Mouse (Mus musculus): ENCODE data around the gene 4430402I18Rik.
A peak's percentile ranks its signal among the peaks of the same experiment; 100 is the strongest.

4430402I18Rik gene

GRCm38 (mm10) chr19:28902111-28902510 is 65.5 kb downstream of the 4430402I18Rik start:
- no peak for DNase-seq (ENCODE audit: low read depth, low spot score)

GRCm38 (mm10) chr19:28900771-28901170 is 66.8 kb downstream of the 4430402I18Rik start:
- no peak for DNase-seq (ENCODE audit: low read depth, low spot score)

- no peak for DNase-seq (ENCODE audit: low read depth, low spot score)
Measured at GRCm38 (mm10) chr19:28897497-28897896, 70.1 kb downstream of the 4430402I18Rik start.

- DNase-seq (ENCODE audit: low read depth, low spot score) = no peak
Measured at GRCm38 (mm10) chr19:28896639-28897038, 71.0 kb downstream of the 4430402I18Rik start.

GRCm38 (mm10) chr19:28891864-28892263 is 75.7 kb downstream of the 4430402I18Rik start:
- no peak for DNase-seq (ENCODE audit: low read depth, low spot score)

GRCm38 (mm10) chr19:28891238-28891637 is 76.4 kb downstream of the 4430402I18Rik start:
- no peak for DNase-seq (ENCODE audit: low read depth, low spot score)

- no peak for DNase-seq (ENCODE audit: low read depth, low spot score)
Measured at GRCm38 (mm10) chr19:28889251-28889650, 78.3 kb downstream of the 4430402I18Rik start.

GRCm38 (mm10) chr19:28888496-28888895 is 79.1 kb downstream of the 4430402I18Rik start:
- DNase-seq (ENCODE audit: low read depth, low spot score) = no peak

GRCm38 (mm10) chr19:28883126-28883525 is 84.5 kb downstream of the 4430402I18Rik start:
- peak; percentile 71 for DNase-seq (ENCODE audit: low read depth, low spot score)

- DNase-seq (ENCODE audit: low read depth, low spot score) = no peak
Measured at GRCm38 (mm10) chr19:28879476-28879875, 88.1 kb downstream of the 4430402I18Rik start.

- no peak for DNase-seq (ENCODE audit: low read depth, low spot score)
Measured at GRCm38 (mm10) chr19:28870351-28870750, 97.2 kb downstream of the 4430402I18Rik start.

- no peak for DNase-seq (ENCODE audit: low read depth, low spot score)
Measured at GRCm38 (mm10) chr19:28869251-28869855, 98.2 kb downstream of the 4430402I18Rik start.

- no peak for DNase-seq (ENCODE audit: low read depth, low spot score)
Measured at GRCm38 (mm10) chr19:28865501-28865900, 102.1 kb downstream of the 4430402I18Rik start.

- no peak for DNase-seq (ENCODE audit: low read depth, low spot score)
Measured at GRCm38 (mm10) chr19:28864981-28865380, 102.6 kb downstream of the 4430402I18Rik start.

GRCm38 (mm10) chr19:28863626-28864025 is 104.0 kb downstream of the 4430402I18Rik start:
- no peak for DNase-seq (ENCODE audit: low read depth, low spot score)

- no peak for DNase-seq (ENCODE audit: low read depth, low spot score)
Measured at GRCm38 (mm10) chr19:28860246-28860645, 107.4 kb downstream of the 4430402I18Rik start.

GRCm38 (mm10) chr19:28854831-28855230 is 112.8 kb downstream of the 4430402I18Rik start:
- DNase-seq (ENCODE audit: low read depth, low spot score) = no peak

GRCm38 (mm10) chr19:28852001-28852400 is 115.6 kb downstream of the 4430402I18Rik start:
- no peak for DNase-seq (ENCODE audit: low read depth, low spot score)

GRCm38 (mm10) chr19:28850510-28850909 is 117.1 kb downstream of the 4430402I18Rik start:
- no peak for DNase-seq (ENCODE audit: low read depth, low spot score)

GRCm38 (mm10) chr19:28844946-28845710 is 122.5 kb downstream of the 4430402I18Rik start:
- DNase-seq (ENCODE audit: low read depth, low spot score) = no peak

All from R1 (cell line).